Mouse (Mus musculus) midbrain, embryonic 15.5 days (tissue): ENCODE data around the gene Hes1. TPM values are rescaled to one million over a fixed set of nuclear protein-coding genes. Genes with fewer than 3 reads are reported as not detected.
"Not testable (repeated sequence)": the region's sequence is repeated elsewhere in the genome, so short reads cannot be mapped to it uniquely, and the experiment has no call there.

ENCODE experiments used
- ATAC-seq: fragments of 200-750 bp; cut with Nextera tagmentation; replicated peaks from 2 replicates; pipeline ENCODE4 v1.8.0; 2017; ENCODE audit warnings: moderate TSS enrichment
- H3K27ac ChIP-seq: fragments of 300-500 bp; sonication (generic); 2 replicates; pipeline ENCODE4 v1.5.1; 2015; ENCODE audit warnings: mild to moderate bottlenecking, inconsistent platforms
- H3K27me3 ChIP-seq: fragments of 300-500 bp; sonication (generic); replicated peaks from 2 replicates; pipeline ENCODE4 v1.6.1; 2015; ENCODE audit warnings: inconsistent platforms
- H3K36me3 ChIP-seq: fragments of 300-500 bp; sonication (generic); replicated peaks from 2 replicates; pipeline ENCODE4 v1.6.1; 2015; ENCODE audit warnings: inconsistent platforms
- H3K4me1 ChIP-seq: fragments of 300-500 bp; sonication (generic); 2 replicates; pipeline ENCODE4 v1.6.1; 2015; ENCODE audit warnings: inconsistent platforms
- H3K4me2 ChIP-seq: fragments of 300-500 bp; sonication (generic); 2 replicates; pipeline ENCODE4 v1.6.1; 2015; ENCODE audit warnings: inconsistent platforms, mild to moderate bottlenecking, moderate library complexity
- H3K4me3 ChIP-seq: fragments of 300-500 bp; sonication (generic); 2 replicates; pipeline ENCODE4 v1.5.1; 2015; ENCODE audit warnings: mild to moderate bottlenecking, inconsistent platforms
- H3K9ac ChIP-seq: fragments of 300-500 bp; sonication (generic); 2 replicates; pipeline ENCODE4 v1.6.1; 2015; ENCODE audit warnings: mild to moderate bottlenecking, inconsistent platforms
- H3K9me3 ChIP-seq: fragments of 300-500 bp; sonication (generic); 2 replicates; pipeline ENCODE4 v1.6.1; 2016; ENCODE audit warnings: inconsistent platforms
- WGBS: fragments of 180-500 bp; shearing (Covaris S2); methylation state at CpG from one replicate; pipeline ENCODE4 v1.1.7; 2015; ENCODE audit warnings: mixed read lengths; 5-methylcytosine and 5-hydroxymethylcytosine counted together
- polyA plus RNA-seq: library from polyadenylated mRNA; unstranded; fragments of >200 nt; fragmentation: Nextera tagmentation; extraction: Ambion mirVana; gene quantifications from 2 replicates; pipeline ENCODE4 v1.2.1, GENCODE M21; 2015

Hes1 gene
- polyA plus RNA-seq, 1 experiment from 2014 or later, result 12.4 TPM

GRCm38 (mm10) chr16:30088646-30089045 is 24.5 kb downstream of the Hes1 start:
- WGBS, result 84% methylated on average over 5 of the region's 5 CpGs
- Histone ChIP-seq H3K9me3 (no peaks in the 10 kb centered on the region), H3K27ac (no peak overlapping the region), H3K36me3 (no peaks in the 10 kb centered on the region), H3K4me2 (no peak overlapping the region), H3K9ac (no peak overlapping the region), H3K4me1 (no peaks in the 10 kb centered on the region), H3K27me3 (no peaks in the 10 kb centered on the region; the same call in 1 of the 2 replicates), H3K4me3 (no peak overlapping the region)
- no peak for ATAC-seq

DNA sequence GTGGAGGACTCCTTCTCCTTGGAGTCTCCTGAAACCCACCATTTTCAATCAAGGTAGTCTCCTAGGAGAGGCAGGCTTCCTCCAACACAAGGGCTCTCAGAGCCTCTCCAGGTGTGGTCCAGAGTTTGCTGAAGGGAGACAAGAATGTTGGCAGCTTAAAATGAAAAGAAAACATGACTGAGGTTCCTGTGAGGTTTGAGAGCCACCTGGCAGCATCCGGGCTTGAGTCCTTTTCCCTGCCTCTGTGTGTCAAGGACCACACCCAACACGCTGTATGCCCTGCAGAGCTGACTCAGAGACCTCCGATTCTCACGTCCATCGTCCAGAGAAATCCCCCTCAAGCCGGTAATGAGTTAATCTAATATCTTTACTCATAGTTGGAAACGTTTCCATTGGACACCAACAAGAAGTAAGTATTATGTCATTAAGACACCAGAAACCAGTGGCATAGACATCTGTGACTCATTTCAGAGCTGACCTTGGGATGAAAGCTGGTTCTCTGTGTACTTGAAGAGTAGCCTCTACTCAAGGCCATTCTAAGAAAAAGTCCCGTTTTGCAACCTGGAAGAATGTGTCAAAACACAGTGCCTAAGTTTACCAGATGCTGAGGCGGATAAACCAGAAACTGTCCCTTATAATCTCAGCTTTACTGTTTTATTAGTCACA is 26.1 kb downstream of the Hes1 start:
- Histone ChIP-seq H3K9me3 (no peaks in the 10 kb centered on the region), H3K4me2 (no peak overlapping the region), H3K36me3 (no peaks in the 10 kb centered on the region), H3K27me3 (no peaks in the 10 kb centered on the region; the same call in 1 of the 2 replicates), H3K4me1 (no peaks in the 10 kb centered on the region), H3K4me3 (no peak overlapping the region), H3K27ac (no peak overlapping the region), H3K9ac (no peak overlapping the region)
- no peak for ATAC-seq
- WGBS, result 89% methylated on average over 9 of the region's 9 CpGs

GRCm38 (mm10) chr16:30096050-30096449 is 31.9 kb downstream of the Hes1 start:
- 80% methylated on average over 3 of the region's 3 CpGs for WGBS
- Histone ChIP-seq H3K4me3 (no peak overlapping the region), H3K9me3 (no peaks in the 10 kb centered on the region), H3K27me3 (peaks cover 5% of the 10 kb centered on the region), H3K36me3 (no peaks in the 10 kb centered on the region), H3K27ac (no peak overlapping the region), H3K4me1 (no peaks in the 10 kb centered on the region), H3K4me2 (no peak overlapping the region), H3K9ac (no peak overlapping the region)
- ATAC-seq, result no peak

GRCm38 (mm10) chr16:30096475-30096874 is 32.3 kb downstream of the Hes1 start:
- no peak overlapping the region for H3K4me2 ChIP-seq
- H3K36me3 ChIP-seq, result no peaks in the 10 kb centered on the region
- H3K9me3 ChIP-seq, result no peaks in the 10 kb centered on the region
- no peak for ATAC-seq
- peaks cover 5% of the 10 kb centered on the region for H3K27me3 ChIP-seq
- H3K27ac ChIP-seq, result no peak overlapping the region
- 51% methylated on average over 7 of the region's 7 CpGs for WGBS
- no peak overlapping the region for H3K4me3 ChIP-seq
- no peaks in the 10 kb centered on the region for H3K4me1 ChIP-seq
- H3K9ac ChIP-seq, result no peak overlapping the region

GRCm38 (mm10) chr16:30099124-30099523 is 34.9 kb downstream of the Hes1 start:
- Histone ChIP-seq H3K4me1 (peaks cover 8% of the 10 kb centered on the region), H3K27me3 (peaks cover 5% of the 10 kb centered on the region; the same call in 1 of the 2 replicates), H3K27ac (no peak overlapping the region), H3K36me3 (no peaks in the 10 kb centered on the region), H3K4me2 (no peak overlapping the region), H3K9me3 (no peaks in the 10 kb centered on the region), H3K4me3 (no peak overlapping the region), H3K9ac (no peak overlapping the region)
- no peak for ATAC-seq
- WGBS, result 51% methylated on average over 5 of the region's 5 CpGs

DNA sequence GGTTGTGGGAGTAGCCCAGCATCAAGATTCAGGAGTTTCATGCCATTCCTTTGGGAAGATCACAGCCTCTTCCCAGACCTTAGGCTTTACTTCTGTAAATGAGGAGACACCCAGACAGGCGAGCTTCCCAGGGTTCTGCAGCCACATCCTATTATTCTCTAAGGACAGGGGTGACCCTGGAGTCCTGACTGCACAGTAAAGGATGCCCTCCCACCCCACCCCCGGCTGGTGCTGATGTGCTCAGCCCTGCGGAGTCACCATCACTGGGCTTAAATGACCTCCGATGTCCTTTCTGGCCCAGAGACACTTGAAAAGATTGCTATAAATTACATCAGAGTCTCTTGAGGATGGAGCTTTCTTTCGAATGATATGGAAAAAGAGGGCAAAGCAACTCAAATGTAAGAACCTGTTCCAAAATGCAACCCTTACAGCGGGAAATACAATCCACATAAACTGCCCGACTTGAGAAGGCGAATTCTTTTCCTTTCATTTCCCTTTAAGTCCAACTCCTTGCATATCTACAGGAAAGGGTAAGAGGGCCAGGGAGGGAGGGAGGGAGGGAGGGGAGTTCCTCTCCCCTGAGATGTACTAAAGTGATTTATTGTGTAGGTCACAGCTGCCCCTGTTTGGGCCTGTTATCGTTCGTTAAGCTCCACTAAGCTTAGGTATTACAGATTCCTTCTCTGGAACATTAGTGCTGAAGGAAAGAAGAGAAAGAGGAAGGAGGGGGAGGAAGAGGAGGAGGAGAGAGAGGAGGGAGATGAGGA is 38.1 kb downstream of the Hes1 start:
- 28% methylated on average over 10 of the region's 10 CpGs for WGBS
- no peak for ATAC-seq
- H3K27me3 ChIP-seq, result peaks cover 5% of the 10 kb centered on the region; the same call in 1 of the 2 replicates

DNA sequence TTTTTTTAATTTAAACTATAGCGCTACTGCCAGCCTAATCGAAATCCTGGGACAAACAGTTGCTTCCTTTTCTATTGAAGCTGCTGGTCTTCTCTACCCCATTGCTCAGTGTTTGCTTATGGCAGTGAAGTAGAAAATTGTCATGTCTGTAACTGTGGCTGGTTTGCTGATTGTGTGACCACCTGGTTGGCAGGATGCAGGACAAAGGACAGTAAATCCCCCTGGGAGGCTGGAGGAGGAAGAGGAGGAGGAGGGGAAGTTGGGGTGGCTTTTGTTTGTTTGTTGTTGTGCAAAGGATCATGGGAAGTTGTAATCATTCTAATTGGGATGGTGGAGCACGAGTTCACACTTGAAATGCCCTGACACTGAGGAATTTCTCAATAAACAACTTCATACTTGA is 38.8 kb downstream of the Hes1 start:
- Histone ChIP-seq H3K4me2 (no peak overlapping the region), H3K27me3 (peaks cover 5% of the 10 kb centered on the region; the same call in 1 of the 2 replicates), H3K9me3 (no peaks in the 10 kb centered on the region), H3K27ac (no peak overlapping the region), H3K4me1 (peaks cover 8% of the 10 kb centered on the region), H3K4me3 (no peak overlapping the region), H3K9ac (no peak overlapping the region), H3K36me3 (no peaks in the 10 kb centered on the region)
- ATAC-seq, result no peak
- 19% methylated on average over 3 of the region's 3 CpGs for WGBS

More for the DNA sequence above, 38.1 kb downstream of the Hes1 start:
- Histone ChIP-seq H3K4me2 (no peak overlapping the region), H3K9me3 (no peaks in the 10 kb centered on the region), H3K36me3 (no peaks in the 10 kb centered on the region), H3K4me3 (no peak overlapping the region), H3K27ac (no peak overlapping the region), H3K4me1 (peaks cover 8% of the 10 kb centered on the region), H3K9ac (no peak overlapping the region)

DNA sequence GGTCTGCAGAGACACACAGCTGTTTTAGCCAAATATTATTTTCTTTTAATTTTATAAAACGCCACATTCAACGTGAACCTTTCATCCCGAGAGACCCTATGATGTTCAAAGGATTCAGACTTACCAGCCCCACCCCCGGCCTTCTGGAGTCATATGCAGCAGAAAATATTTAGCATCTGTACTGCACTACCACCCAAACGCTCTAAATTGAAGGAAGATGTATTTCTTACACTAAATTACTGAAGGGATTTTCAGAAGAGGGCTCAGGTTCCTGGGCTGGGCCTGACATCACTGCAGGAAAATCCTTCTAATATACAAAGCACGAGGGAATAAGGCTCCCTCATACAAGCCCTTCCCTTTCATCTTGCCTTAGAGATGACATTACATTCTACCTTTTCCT is 39.3 kb downstream of the Hes1 start:
- Histone ChIP-seq H3K27ac (no peak overlapping the region), H3K27me3 (peaks cover 5% of the 10 kb centered on the region; the same call in 1 of the 2 replicates), H3K36me3 (no peaks in the 10 kb centered on the region), H3K4me1 (peaks cover 8% of the 10 kb centered on the region), H3K4me3 (no peak overlapping the region), H3K4me2 (no peak overlapping the region), H3K9ac (no peak overlapping the region), H3K9me3 (no peaks in the 10 kb centered on the region)
- 44% methylated on average over 6 of the region's 6 CpGs for WGBS
- ATAC-seq, result no peak; the same call in 1 of the 2 replicates

DNA sequence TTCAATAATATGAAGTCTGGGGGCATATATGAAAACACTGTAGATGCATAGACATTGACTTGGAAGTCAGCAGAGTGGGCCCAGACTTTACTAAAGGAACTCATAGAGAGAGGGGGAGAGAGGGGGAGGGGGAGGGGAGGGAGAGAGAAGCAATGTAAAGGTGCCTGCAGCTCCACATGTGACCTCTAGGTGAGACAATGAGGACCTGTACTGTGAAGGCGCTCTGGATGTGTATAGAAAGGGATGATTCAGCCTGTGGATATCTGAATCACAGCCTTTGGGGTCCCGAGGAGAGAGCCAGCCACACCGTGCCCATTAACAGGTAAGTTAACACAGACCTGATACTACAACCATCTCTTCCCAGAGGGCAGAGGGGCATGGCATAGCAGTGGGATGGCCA is 40.2 kb downstream of the Hes1 start:
- no peak overlapping the region for H3K4me2 ChIP-seq
- peaks cover 5% of the 10 kb centered on the region; the same call in 1 of the 2 replicates for H3K27me3 ChIP-seq
- 83% methylated on average over 3 of the region's 3 CpGs for WGBS

DNA sequence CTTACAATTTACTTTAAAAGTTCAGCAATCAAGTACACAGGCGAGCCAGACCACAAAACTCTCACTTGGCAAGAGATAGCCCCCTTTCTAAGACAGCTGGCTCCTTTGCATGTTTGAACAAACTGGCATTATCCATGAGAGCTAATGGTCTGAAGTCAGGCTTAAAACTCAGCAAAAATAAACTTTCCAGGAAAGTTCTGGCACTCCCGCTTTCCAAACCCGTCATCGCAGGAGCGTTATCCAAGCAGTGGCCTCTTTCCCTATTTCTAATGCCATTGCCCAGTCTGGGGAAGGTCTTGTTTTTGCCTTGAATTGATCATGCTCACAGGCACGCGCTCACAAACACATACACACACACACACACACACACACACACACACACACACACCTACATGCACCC is 41.3 kb downstream of the Hes1 start:
- ATAC-seq, result no peak
- Histone ChIP-seq H3K4me2 (no peak overlapping the region), H3K27me3 (no peaks in the 10 kb centered on the region), H3K9ac (no peak overlapping the region), H3K9me3 (no peaks in the 10 kb centered on the region), H3K4me1 (peaks cover 8% of the 10 kb centered on the region), H3K27ac (no peak overlapping the region), H3K36me3 (no peaks in the 10 kb centered on the region), H3K4me3 (no peak overlapping the region)
- 91% methylated on average over 7 of the region's 7 CpGs for WGBS

More for the DNA sequence above, 40.2 kb downstream of the Hes1 start:
- H3K36me3 ChIP-seq, result no peaks in the 10 kb centered on the region
- no peak for ATAC-seq
- no peak overlapping the region for H3K27ac ChIP-seq
- H3K4me3 ChIP-seq, result no peak overlapping the region
- no peaks in the 10 kb centered on the region for H3K9me3 ChIP-seq
- peaks cover 8% of the 10 kb centered on the region for H3K4me1 ChIP-seq
- H3K9ac ChIP-seq, result no peak overlapping the region

GRCm38 (mm10) chr16:30108167-30108566 is 44.0 kb downstream of the Hes1 start:
- not testable (repeated sequence) for H3K4me1 ChIP-seq

DNA sequence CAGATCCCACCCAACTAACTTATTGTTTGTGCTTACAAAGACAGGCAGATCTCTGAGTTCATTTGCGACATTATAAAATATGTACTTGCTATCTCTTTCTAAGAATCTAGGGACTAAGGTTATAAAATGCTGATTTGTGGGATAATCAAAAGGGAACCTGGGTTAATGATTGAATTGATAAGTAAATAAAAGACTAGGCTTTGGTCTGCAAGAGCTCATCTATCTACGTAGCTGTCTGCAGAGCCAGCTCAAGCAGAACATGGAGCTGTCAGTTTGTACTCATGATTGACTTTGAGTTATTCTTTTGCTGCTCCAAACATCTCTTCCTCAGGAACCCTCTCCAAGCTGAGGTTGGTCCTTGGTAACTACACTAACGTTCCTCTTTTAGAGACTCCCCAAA is 46.3 kb downstream of the Hes1 start:
- Histone ChIP-seq H3K27me3 (no peaks in the 10 kb centered on the region), H3K4me2 (no peak overlapping the region), H3K36me3 (no peaks in the 10 kb centered on the region), H3K4me1 (no peaks in the 10 kb centered on the region), H3K9me3 (no peaks in the 10 kb centered on the region), H3K4me3 (no peak overlapping the region), H3K27ac (no peak overlapping the region), H3K9ac (no peak overlapping the region)
- no peak for ATAC-seq
- 98% methylated on average over 3 of the region's 3 CpGs for WGBS

More at GRCm38 (mm10) chr16:30108167-30108566, 44.0 kb downstream of the Hes1 start:
- not testable (repeated sequence) for H3K4me3 ChIP-seq, H3K9me3 ChIP-seq, H3K27ac ChIP-seq, H3K27me3 ChIP-seq, H3K36me3 ChIP-seq, H3K9ac ChIP-seq, H3K4me2 ChIP-seq, ATAC-seq
- 87% methylated on average over 11 of the region's 11 CpGs for WGBS

GRCm38 (mm10) chr16:30111069-30111468 is 46.9 kb downstream of the Hes1 start:
- Histone ChIP-seq H3K9me3 (no peaks in the 10 kb centered on the region), H3K27me3 (no peaks in the 10 kb centered on the region), H3K27ac (no peak overlapping the region), H3K4me2 (no peak overlapping the region), H3K9ac (no peak overlapping the region), H3K36me3 (no peaks in the 10 kb centered on the region), H3K4me3 (no peak overlapping the region), H3K4me1 (no peaks in the 10 kb centered on the region)
- ATAC-seq, result no peak
